Mouse (Mus musculus) CH12.LX (cell line): ENCODE results near the gene Amn. TPM values are rescaled to one million over a fixed set of nuclear protein-coding genes. Genes with fewer than 3 reads are reported as not detected.
A peak's percentile ranks its signal among the peaks of the same experiment; 100 is the strongest.

Source experiments
- DNase-seq: peaks from one replicate; pipeline ENCODE4 v3.0.0-alpha.2; 2013; ENCODE audit errors: extremely low read depth
- H3K27ac ChIP-seq: 2 replicates; pipeline ENCODE4 v1.5.1; 2012; ENCODE audit warnings: low read depth, mild to moderate bottlenecking, control low read depth, moderate library complexity; ENCODE audit not compliant: insufficient read depth
- H3K27me3 ChIP-seq: replicated peaks from 2 replicates; pipeline ENCODE3; 2012; ENCODE audit warnings: inconsistent platforms
- H3K36me3 ChIP-seq, 2 experiments: replicated peaks in 1 of 2; 2 replicates each; pipeline versions ENCODE3 to v1.6.1; 2012; ENCODE audit warnings: inconsistent platforms in 1 of 2, low read length in 1 of 2, mild to moderate bottlenecking in 1 of 2, mixed read lengths in 1 of 2, moderate library complexity in 1 of 2; ENCODE audit not compliant: control insufficient read depth in 1 of 2, insufficient read depth in 1 of 2
- H3K4me1 ChIP-seq, 2 experiments: 2 replicates each; pipeline ENCODE4 v1.6.1; 2012; ENCODE audit warnings: inconsistent platforms in 1 of 2, moderate library complexity in 1 of 2; ENCODE audit not compliant: insufficient read depth in 2 of 2, control insufficient read depth in 1 of 2
- H3K4me2 ChIP-seq: 2 replicates; pipeline ENCODE4 v1.6.1; 2012; ENCODE audit warnings: low read depth, mild to moderate bottlenecking, control low read depth; ENCODE audit not compliant: poor library complexity, insufficient read depth, severe bottlenecking
- H3K4me3 ChIP-seq, 3 experiments: fragments of 150-350 bp in 1 of 3; sonication (generic) in 1 of 3; replicated peaks in 1 of 3; 2 replicates each; pipeline versions ENCODE3 to v1.5.1; 2011 to 2012; ENCODE audit warnings: low read depth in 2 of 3, low read length in 2 of 3, mild to moderate bottlenecking in 2 of 3, moderate library complexity in 2 of 3, control low read depth in 1 of 3, improper control_type of control experiment in 1 of 3, inconsistent platforms in 1 of 3, mixed read lengths in 1 of 3; ENCODE audit not compliant: poor library complexity in 1 of 3
- H3K79me2 ChIP-seq: replicated peaks from 2 replicates; pipeline ENCODE4 v1.6.1; 2012; ENCODE audit warnings: mild to moderate bottlenecking, moderate library complexity; ENCODE audit not compliant: control insufficient read depth, poor library complexity, insufficient read depth, severe bottlenecking; ENCODE audit errors: extremely low read depth
- H3K9ac ChIP-seq: 2 replicates; pipeline ENCODE4 v1.6.1; 2012; ENCODE audit warnings: low read depth, mild to moderate bottlenecking, control low read depth, moderate library complexity; ENCODE audit not compliant: insufficient read depth
- H3K9me3 ChIP-seq: replicated peaks from 2 replicates; pipeline ENCODE3; 2012; ENCODE audit warnings: low read length, inconsistent platforms, mixed read lengths
- BHLHE40 ChIP-seq: IDR thresholded peaks from 2 replicates; pipeline ENCODE4 v1.6.1; 2011; ENCODE audit warnings: mild to moderate bottlenecking, low read depth, low read length, improper control_type of control experiment
- CHD1 ChIP-seq: IDR thresholded peaks from 2 replicates; pipeline ENCODE4 v1.6.1; 2012; ENCODE audit warnings: low read depth, low read length, improper control_type of control experiment, inconsistent platforms
- CTCF ChIP-seq, 2 experiments: IDR thresholded peaks in 1 of 2; conservative IDR thresholded peaks in 1 of 2; 2 replicates each; pipeline ENCODE4 v1.5.1; 2011 to 2012; ENCODE audit warnings: low read depth in 2 of 2, low read length in 2 of 2, improper control_type of control experiment in 1 of 2, inconsistent platforms in 1 of 2, mild to moderate bottlenecking in 1 of 2, moderate library complexity in 1 of 2
- ETS1 ChIP-seq: conservative IDR thresholded peaks from 2 replicates; pipeline ENCODE4 v1.6.1; 2012; ENCODE audit warnings: low read depth, mild to moderate bottlenecking, inconsistent platforms, low read length, improper control_type of control experiment, moderate library complexity
- GABPA ChIP-seq: IDR thresholded peaks from 2 replicates; pipeline ENCODE4 v1.6.1; 2012; ENCODE audit warnings: low read depth, low read length, improper control_type of control experiment, inconsistent platforms; ENCODE audit not compliant: insufficient replicate concordance
- IRF4 ChIP-seq: IDR thresholded peaks from 2 replicates; pipeline ENCODE4 v1.6.1; 2014; ENCODE audit warnings: low read depth, mild to moderate bottlenecking, inconsistent platforms, low read length, improper control_type of control experiment
- JUN ChIP-seq: IDR thresholded peaks from 2 replicates; pipeline ENCODE4 v1.6.1; 2011; ENCODE audit warnings: low read depth, mild to moderate bottlenecking, low read length, improper control_type of control experiment, moderate library complexity; ENCODE audit not compliant: insufficient read depth
- KAT2A ChIP-seq: IDR thresholded peaks from 2 replicates; pipeline ENCODE4 v1.6.1; 2012; ENCODE audit warnings: low read length, improper control_type of control experiment, inconsistent platforms; ENCODE audit not compliant: insufficient replicate concordance
- MAX ChIP-seq: IDR thresholded peaks from 2 replicates; pipeline ENCODE4 v1.6.1; 2011; ENCODE audit warnings: low read length, improper control_type of control experiment
- MEF2A ChIP-seq: IDR thresholded peaks from 2 replicates; pipeline ENCODE4 v1.6.1; 2014; ENCODE audit warnings: low read depth, mild to moderate bottlenecking, inconsistent platforms, low read length, improper control_type of control experiment, borderline replicate concordance
- MXI1 ChIP-seq: IDR thresholded peaks from 2 replicates; pipeline ENCODE4 v1.6.1; 2011; ENCODE audit warnings: mild to moderate bottlenecking, low read depth, low read length, improper control_type of control experiment
- MYC ChIP-seq: IDR thresholded peaks from 2 replicates; pipeline ENCODE4 v1.6.1; 2011; ENCODE audit warnings: low read depth, mild to moderate bottlenecking, improper control_type of control experiment, low read length
- NELFE ChIP-seq: IDR thresholded peaks from 2 replicates; pipeline ENCODE4 v1.6.1; 2011; ENCODE audit warnings: low read depth, low read length, improper control_type of control experiment
- PAX5 ChIP-seq: IDR thresholded peaks from 2 replicates; pipeline ENCODE4 v1.6.1; 2012; ENCODE audit warnings: low read length, inconsistent platforms, mixed read lengths
- RAD21 ChIP-seq: IDR thresholded peaks from 2 replicates; pipeline ENCODE4 v1.6.1; 2011; ENCODE audit warnings: low read depth, mild to moderate bottlenecking, low read length, improper control_type of control experiment, moderate library complexity
- SIN3A ChIP-seq: IDR thresholded peaks from 2 replicates; pipeline ENCODE4 v1.6.1; 2012; ENCODE audit warnings: low read length, improper control_type of control experiment, inconsistent platforms
- SMC3 ChIP-seq: IDR thresholded peaks from 2 replicates; pipeline ENCODE4 v1.6.1; 2011; ENCODE audit warnings: low read depth, low read length, improper control_type of control experiment
- USF1 ChIP-seq: IDR thresholded peaks from 2 replicates; pipeline ENCODE4 v1.6.1; 2014; ENCODE audit warnings: low read depth, mild to moderate bottlenecking, inconsistent platforms, low read length, improper control_type of control experiment
- ZMIZ1 ChIP-seq: IDR thresholded peaks from 2 replicates; pipeline ENCODE4 v1.6.1; 2012; ENCODE audit warnings: low read depth, mild to moderate bottlenecking, inconsistent platforms, low read length, improper control_type of control experiment
- dilution Hi-C: fragments of 300-500 bp; cut with MboI; formaldehyde crosslinking; loops from 2 replicates; pipeline ENCODE4 v1.14.3; 2020; ENCODE audit warnings: low sequenced_read_pairs; ENCODE audit not compliant: extremely low pct_unique_long_range_greater_than_20kb, extremely low pct_ligation_motif_present
- in situ Hi-C: fragments of 300-500 bp; cut with MboI; formaldehyde crosslinking; loops from 3 replicates; pipeline ENCODE4 v1.14.3; 2019; ENCODE audit warnings: low sequenced_read_pairs, low pct_ligation_motif_present, low pct_unique_long_range_greater_than_20kb, mixed read lengths
- polyA plus RNA-seq: library from polyadenylated mRNA; unstranded; fragments of >175 nt; gene quantifications from 2 replicates; pipeline ENCODE4 v1.2.1, GENCODE M21; 2012; ENCODE audit warnings: low read depth; ENCODE audit not compliant: insufficient read length
- total RNA-seq, 2 experiments: library from RNA; depleted of rRNA; stranded (reverse); fragments of 300-350 nt in 1 of 2; fragments of >200 nt in 1 of 2; gene quantifications; 2 replicates each; pipeline ENCODE4 v1.2.3; 2012 to 2014

The Amn gene
- total and polyA plus RNA-seq, 3 experiments: 0.55 to 0.62 (median 0.61) TPM

DNA sequence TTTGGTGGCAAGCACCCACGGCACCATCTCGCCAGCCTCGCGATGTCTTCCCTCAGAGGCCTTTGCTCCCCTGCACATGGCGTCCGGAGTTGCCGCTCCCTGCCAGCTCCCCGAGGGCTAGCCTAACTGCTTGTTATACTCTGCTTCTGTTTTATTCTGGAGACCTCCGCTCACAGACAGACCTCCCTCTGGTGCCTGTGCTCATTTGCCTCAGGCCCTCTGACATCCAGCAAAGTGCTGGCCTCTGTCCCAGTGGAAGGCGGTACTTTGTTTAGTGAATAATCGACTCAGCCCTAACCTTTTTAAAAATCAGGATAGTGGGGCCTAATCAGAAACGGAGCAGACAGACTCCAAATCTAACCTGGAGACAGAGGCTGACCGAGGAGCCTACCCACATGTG is 50.9 kb downstream of the Amn start:
- DNase-seq: no peak
- no peak overlapping the region for H3K4me2 ChIP-seq
- H3K27me3 ChIP-seq: no peaks in the 10 kb centered on the region
- H3K27ac ChIP-seq: no peak overlapping the region
- in situ Hi-C loops: no loop called here
- H3K79me2 ChIP-seq: no peaks in the 10 kb centered on the region; the same call in 1 of the 2 replicates
- H3K36me3 ChIP-seq: peaks cover 71 to 80% of the 10 kb centered on the region in 2 experiments
- TF ChIP-seq ZMIZ1 (no peak), MXI1 (no peak), USF1 (no peak), GABPA (no peak), KAT2A (no peak), MAX (no peak)
- peaks cover 22 to 44% of the 10 kb centered on the region in 2 experiments for H3K4me1 ChIP-seq
- no peak overlapping the region for H3K9ac ChIP-seq
- dilution Hi-C loops: no loop called here
- no peaks in the 10 kb centered on the region for H3K9me3 ChIP-seq
- no peak overlapping the region for H3K4me3 ChIP-seq

GRCm38 (mm10) chr12:111323423-111323822 is 52.5 kb downstream of the Amn start:
- Histone ChIP-seq H3K4me3 (no peak overlapping the region), H3K4me2 (no peak overlapping the region), H3K9me3 (no peaks in the 10 kb centered on the region), H3K4me1 (peaks cover 34 to 60% of the 10 kb centered on the region in 2 experiments), H3K27me3 (no peaks in the 10 kb centered on the region), H3K79me2 (no peaks in the 10 kb centered on the region; the same call in 1 of the 2 replicates), H3K27ac (0 out of 2 replicates have a peak overlapping the region, but pooled peaks have one; percentile 16), H3K36me3 (peaks cover 59 to 79% of the 10 kb centered on the region in 2 experiments), H3K9ac (no peak overlapping the region)
- TF ChIP-seq BHLHE40 (peak; percentile 51), MYC (no peak), ETS1 (peak; percentile 49; the same call in 1 of the 2 replicates), PAX5 (no peak), IRF4 (no peak), NELFE (no peak)
- in situ Hi-C loops (no loop called here), dilution Hi-C loops (no loop called here)
- no peak for DNase-seq

DNA sequence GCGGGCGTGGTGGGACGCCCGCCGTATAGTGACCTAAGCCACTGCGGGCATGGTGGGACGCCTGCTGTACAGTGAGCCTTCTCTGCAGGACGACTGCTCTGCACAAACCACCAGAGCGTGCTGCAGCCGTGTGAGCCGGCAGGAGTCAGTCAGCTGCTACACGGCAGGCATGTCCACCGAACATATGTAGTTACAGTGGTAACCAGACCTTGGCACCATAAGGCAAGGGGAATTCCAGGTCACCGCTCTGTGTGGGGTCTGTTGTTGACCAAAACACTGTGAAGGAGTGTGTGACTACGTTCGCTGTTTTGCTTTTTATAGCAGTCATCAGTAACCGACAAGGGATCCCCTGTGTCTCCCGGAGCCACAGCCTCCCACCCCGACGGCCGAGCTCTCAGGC is 53.6 kb downstream of the Amn start:
- TF ChIP-seq ETS1 (peak; percentile 67), SIN3A (peak; percentile 71), RAD21 (peak; percentile 30), BHLHE40 (peak; percentile 81), MAX (no peak), JUN (no peak), CTCF (conservative IDR thresholded peaks at IDR 0.05 in 1 of 2, IDR thresholded peaks at IDR 0.05 in 1 of 2; ENCODE audit: low read depth in 2 of 2, low read length in 2 of 2) (peak in 1 of 2 experiments; percentile 42; a peak in 2 of 4 replicates), CHD1 (no peak), SMC3 (peak; percentile 28), MEF2A (0 out of 2 replicates have a peak, but pooled peaks have one; percentile 25)
- TF ChIP-seq, all 38 proteins: peak for 7
- H3K36me3 ChIP-seq: peaks cover 48 to 78% of the 10 kb centered on the region in 2 experiments
- in situ Hi-C loops: no loop called here

More for the DNA sequence above, 53.6 kb downstream of the Amn start:
- H3K9ac ChIP-seq: no peak overlapping the region
- dilution Hi-C loops: no loop called here
- peak overlapping the region; percentile 76 for H3K4me2 ChIP-seq
- H3K27ac ChIP-seq: peak overlapping the region; percentile 58
- peaks cover 36 to 63% of the 10 kb centered on the region in 2 experiments for H3K4me1 ChIP-seq
- H3K27me3 ChIP-seq: no peaks in the 10 kb centered on the region
- H3K4me3 ChIP-seq: peak overlapping the region in 2 of 3 experiments; percentile 34 to 50
- H3K79me2 ChIP-seq: no peaks in the 10 kb centered on the region; the same call in 1 of the 2 replicates
- DNase-seq: no peak
- no peaks in the 10 kb centered on the region for H3K9me3 ChIP-seq
